ENCODE assay signal across 8 mouse cellular contexts in genomic region chr2:79149012-79149698, GRCm38 (mm10).
A peak's percentile ranks its signal among the peaks of the same experiment; 100 is the strongest.
DNase-seq lines count a peak whose midpoint lies in the region; ATAC-seq and TF ChIP-seq lines count a peak whose summit lies in the region.

No protein-coding gene starts in this region.

- no peaks in the 10 kb centered on the region for H3K27me3 ChIP-seq in midbrain, embryonic 11.5 days (ENCODE audit: control insufficient read depth, insufficient read depth, low read length)
- no peaks in the 10 kb centered on the region for H3K27me3 ChIP-seq in midbrain, embryonic 13.5 days
- H3K27me3 ChIP-seq in liver, postnatal 0 days (ENCODE audit: insufficient read depth, low read length), result no peaks in the 10 kb centered on the region

- H3K9me3 ChIP-seq in midbrain, embryonic 11.5 days (ENCODE audit: control insufficient read depth, low read length), result no peaks in the 10 kb centered on the region
- H3K9me3 ChIP-seq in midbrain, embryonic 13.5 days, result no peaks in the 10 kb centered on the region
- no peaks in the 10 kb centered on the region for H3K9me3 ChIP-seq in liver, postnatal 0 days (ENCODE audit: low read length)

- no peak overlapping the region for H3K4me2 ChIP-seq in midbrain, embryonic 11.5 days
- H3K4me2 ChIP-seq in midbrain, embryonic 13.5 days (replicated peaks), result no peak overlapping the region
- no peak overlapping the region for H3K4me2 ChIP-seq in liver, postnatal 0 days (ENCODE audit: low read depth, low read length)

- no peak for TF ChIP-seq CTCF in brain, embryonic 14.5 days (IDR thresholded peaks at IDR 0.05; ENCODE audit: borderline replicate concordance, extremely low read depth, insufficient read depth, insufficient read length)
- TF ChIP-seq CTCF in liver, postnatal 0 days (IDR thresholded peaks at IDR 0.05; ENCODE audit: low read depth), result no peak

- no peak for ATAC-seq in midbrain, embryonic 11.5 days (ENCODE audit: low FRiP score)
- ATAC-seq in midbrain, embryonic 13.5 days, result no peak
- ATAC-seq in megakaryocyte progenitor cell, adult 5-6 weeks (replicated peaks; ENCODE audit: poor library complexity), result peak; percentile 58
- ATAC-seq in liver, postnatal 0 days, result no peak

- no peaks in the 10 kb centered on the region for H3K36me3 ChIP-seq in midbrain, embryonic 11.5 days (ENCODE audit: control insufficient read depth, insufficient read depth, low read length)
- no peaks in the 10 kb centered on the region for H3K36me3 ChIP-seq in midbrain, embryonic 13.5 days
- no peaks in the 10 kb centered on the region for H3K36me3 ChIP-seq in liver, postnatal 0 days (replicated peaks; ENCODE audit: insufficient read depth, low read length)

- intact Hi-C loops in gastrocnemius, postnatal 14 days (cut with DNase I; ENCODE audit: low total_unique reads), result no loop called here

- peak; percentile 62 for DNase-seq in midbrain, embryonic 11.5 days (ENCODE audit: low spot score, missing footprints)
- DNase-seq in brain, embryonic 14.5 days (ENCODE audit: low read depth), result peak; percentile 69
- DNase-seq in gastrocnemius, postnatal 14 days, result peak; percentile 53
- no peak for DNase-seq in liver
- no peak for DNase-seq in yolk sac, embryonic 10.5 days (ENCODE audit: low spot score)
- DNase-seq in liver, postnatal 0 days, result no peak

- 88% methylated on average over 3 of the region's 3 CpGs for WGBS in midbrain, embryonic 11.5 days
- WGBS in midbrain, embryonic 13.5 days, result 87% methylated on average over 3 of the region's 3 CpGs
- WGBS in liver, postnatal 0 days (ENCODE audit: insufficient replicate concordance), result 47% methylated on average over 3 of the region's 3 CpGs

- TF ChIP-seq EP300 in liver, postnatal 0 days (IDR thresholded peaks at IDR 0.05; ENCODE audit: low read depth), result no peak

- H3K27ac ChIP-seq in midbrain, embryonic 11.5 days (ENCODE audit: low read depth, low read length), result no peak overlapping the region
- no peak overlapping the region for H3K27ac ChIP-seq in midbrain, embryonic 13.5 days
- no peak overlapping the region for H3K27ac ChIP-seq in liver, postnatal 0 days (ENCODE audit: low read depth)

- no peak overlapping the region for H3K9ac ChIP-seq in midbrain, embryonic 11.5 days (ENCODE audit: low read length)
- H3K9ac ChIP-seq in midbrain, embryonic 13.5 days (replicated peaks), result no peak overlapping the region
- no peak overlapping the region for H3K9ac ChIP-seq in liver, postnatal 0 days (replicated peaks)

- H3K4me1 ChIP-seq in midbrain, embryonic 11.5 days (ENCODE audit: control insufficient read depth, insufficient read depth, low read length), result no peaks in the 10 kb centered on the region
- no peaks in the 10 kb centered on the region for H3K4me1 ChIP-seq in midbrain, embryonic 13.5 days (replicated peaks)
- H3K4me1 ChIP-seq in liver, postnatal 0 days (ENCODE audit: insufficient read depth), result no peaks in the 10 kb centered on the region

- H3K4me3 ChIP-seq in midbrain, embryonic 11.5 days (ENCODE audit: low read depth, low read length), result no peak overlapping the region
- no peak overlapping the region for H3K4me3 ChIP-seq in midbrain, embryonic 13.5 days (replicated peaks)
- H3K4me3 ChIP-seq in liver, postnatal 0 days (ENCODE audit: low read depth, low read length), result no peak overlapping the region

- no peak for TF ChIP-seq POLR2A in brain, embryonic 14.5 days (IDR thresholded peaks at IDR 0.05; ENCODE audit: borderline replicate concordance, extremely low read depth, insufficient read depth, insufficient read length, poor library complexity, severe bottlenecking)

Comparison
In these comparisons a context has a peak if more than half of its experiments do, and no peak if none do; other contexts are left out.
1. DNase-seq: peak in midbrain, embryonic 11.5 days (single experiment), brain, embryonic 14.5 days (single experiment) and gastrocnemius, postnatal 14 days (single experiment); none in liver (single experiment), yolk sac, embryonic 10.5 days (single experiment) and liver, postnatal 0 days (single experiment).